Mouse (Mus musculus) CH12.LX (cell line): ENCODE data around the gene Serpine2.
A peak's percentile ranks its signal among the peaks of the same experiment; 100 is the strongest.

ENCODE experiments used
- CHD2 ChIP-seq: IDR thresholded peaks from 2 replicates; pipeline ENCODE4 v1.6.1; 2011; ENCODE audit warnings: low read length, improper control_type of control experiment
- CTCF ChIP-seq, 2 experiments: IDR thresholded peaks in 1 of 2; conservative IDR thresholded peaks in 1 of 2; 2 replicates each; pipeline ENCODE4 v1.5.1; 2011 to 2012; ENCODE audit warnings: low read depth in 2 of 2, low read length in 2 of 2, improper control_type of control experiment in 1 of 2, inconsistent platforms in 1 of 2, mild to moderate bottlenecking in 1 of 2, moderate library complexity in 1 of 2
- EP300 ChIP-seq: IDR thresholded peaks from 2 replicates; pipeline ENCODE4 v1.6.1; 2011; ENCODE audit warnings: low read length, improper control_type of control experiment
- GABPA ChIP-seq: IDR thresholded peaks from 2 replicates; pipeline ENCODE4 v1.6.1; 2012; ENCODE audit warnings: low read depth, low read length, improper control_type of control experiment, inconsistent platforms; ENCODE audit not compliant: insufficient replicate concordance
- JUN ChIP-seq: IDR thresholded peaks from 2 replicates; pipeline ENCODE4 v1.6.1; 2011; ENCODE audit warnings: low read depth, mild to moderate bottlenecking, low read length, improper control_type of control experiment, moderate library complexity; ENCODE audit not compliant: insufficient read depth
- MAFK ChIP-seq: IDR thresholded peaks from 2 replicates; pipeline ENCODE4 v1.6.1; 2011; ENCODE audit warnings: low read length, improper control_type of control experiment; ENCODE audit not compliant: insufficient replicate concordance
- POLR2AphosphoS2 ChIP-seq: IDR thresholded peaks from 2 replicates; pipeline ENCODE4 v1.6.1; 2011; ENCODE audit warnings: low read depth, low read length, improper control_type of control experiment
- TBP ChIP-seq: conservative IDR thresholded peaks from 2 replicates; pipeline ENCODE4 v1.6.1; 2011; ENCODE audit warnings: low read depth, low read length, improper control_type of control experiment
- TCF12 ChIP-seq: IDR thresholded peaks from 2 replicates; pipeline ENCODE4 v1.6.1; 2014; ENCODE audit warnings: low read depth, mild to moderate bottlenecking, inconsistent platforms, low read length, improper control_type of control experiment
- ZMIZ1 ChIP-seq: IDR thresholded peaks from 2 replicates; pipeline ENCODE4 v1.6.1; 2012; ENCODE audit warnings: low read depth, mild to moderate bottlenecking, inconsistent platforms, low read length, improper control_type of control experiment

GRCm38 (mm10) chr1:79761106-79761916, 99.7 kb downstream of the Serpine2 start:
- TF ChIP-seq GABPA (no peak), TCF12 (peak; percentile 74), JUN (no peak), EP300 (no peak), TBP (no peak), CTCF (conservative IDR thresholded peaks at IDR 0.05 in 1 of 2, IDR thresholded peaks at IDR 0.05 in 1 of 2; ENCODE audit: low read depth in 2 of 2, low read length in 2 of 2) (no peak; a peak in 1 of 4 replicates), ZMIZ1 (no peak), POLR2AphosphoS2 (no peak), CHD2 (no peak), MAFK (no peak)
